Mouse (Mus musculus): ENCODE data around the gene Gm10065.
"Not testable (repeated sequence)": the region's sequence is repeated elsewhere in the genome, so short reads cannot be mapped to it uniquely, and the experiment has no call there.

The Gm10065 gene

DNA sequence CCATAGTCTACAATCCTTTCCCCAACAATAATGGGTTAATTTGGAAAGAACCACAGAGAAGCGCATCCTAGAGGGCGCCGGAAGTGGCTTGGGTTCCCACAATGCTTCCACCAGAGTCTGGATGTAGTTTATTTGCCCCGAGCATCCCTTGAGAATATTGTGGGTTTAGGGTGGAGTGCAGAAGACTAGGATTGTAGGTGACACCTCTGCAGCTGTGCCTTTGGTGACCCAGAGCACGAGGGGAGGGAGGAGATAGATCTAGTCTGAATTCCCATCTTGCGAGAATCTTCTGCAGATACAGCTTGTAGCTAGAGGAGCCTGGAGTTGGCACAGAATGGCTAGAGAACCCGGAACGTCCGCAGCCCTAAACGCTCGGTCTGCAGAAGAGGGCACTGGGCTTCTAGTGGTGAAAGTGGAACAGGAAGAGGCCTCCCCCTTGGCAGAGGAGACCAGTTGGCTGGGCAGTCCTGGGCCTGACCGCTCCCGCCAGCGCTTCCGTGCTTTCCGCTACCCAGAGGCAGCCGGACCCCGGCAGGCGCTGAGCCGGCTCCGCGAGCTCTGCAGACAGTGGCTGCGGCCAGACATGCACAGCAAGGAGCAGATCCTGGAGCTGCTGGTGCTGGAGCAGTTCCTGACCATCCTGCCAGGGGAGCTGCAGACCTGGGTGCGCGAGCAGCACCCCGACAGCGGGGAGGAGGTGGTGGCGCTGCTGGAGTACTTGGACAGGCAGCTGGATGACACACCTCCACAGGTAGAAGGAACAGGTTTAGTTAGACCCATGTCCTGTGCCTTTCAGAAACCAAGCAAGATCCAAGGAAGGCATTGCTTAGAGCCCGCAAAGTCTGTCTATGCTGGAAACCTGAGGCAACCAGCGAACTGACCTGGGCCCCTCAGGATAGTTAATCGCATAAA lies at the start of gene Gm10065, which contains the start of gene Zkscan4:
Gene Gm10065, minus strand, starts transcription at position 683 of the 912 bp plus-strand sequence.
Gene Zkscan4, plus strand, starts transcription at position 149 of the 912 bp plus-strand sequence.
- peak; percentile 99 for ATAC-seq (ENCODE audit: low TSS enrichment)

DNA sequence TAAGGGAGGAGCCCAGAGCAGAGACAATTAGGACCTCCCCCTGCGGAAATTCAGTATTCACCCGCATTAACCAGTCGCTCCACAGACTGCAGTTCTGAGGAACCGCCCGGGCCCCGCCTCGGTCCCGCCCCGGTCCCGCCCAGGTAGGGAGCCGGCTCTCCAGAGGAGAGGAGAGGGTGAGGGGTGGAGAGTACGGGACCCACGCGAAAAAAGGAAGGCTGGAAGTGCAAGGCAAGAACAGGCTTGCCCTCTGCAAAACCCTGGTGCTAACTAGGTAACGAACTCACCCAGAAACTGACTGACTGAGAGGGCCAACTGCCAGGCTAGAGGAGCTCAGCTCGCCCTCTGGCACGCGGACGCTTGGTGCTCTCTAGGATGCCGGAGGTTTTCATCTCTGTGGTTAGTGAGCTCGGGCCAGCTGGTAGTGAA lies 27.0 kb upstream of the Gm10065 start:
- peak; percentile 100 for ATAC-seq (ENCODE audit: low TSS enrichment)

- no peak for ATAC-seq (ENCODE audit: low TSS enrichment)
These were observed 23.1 kb upstream of the Gm10065 start for GRCm38 (mm10) chr13:21502296-21502695.

DNA sequence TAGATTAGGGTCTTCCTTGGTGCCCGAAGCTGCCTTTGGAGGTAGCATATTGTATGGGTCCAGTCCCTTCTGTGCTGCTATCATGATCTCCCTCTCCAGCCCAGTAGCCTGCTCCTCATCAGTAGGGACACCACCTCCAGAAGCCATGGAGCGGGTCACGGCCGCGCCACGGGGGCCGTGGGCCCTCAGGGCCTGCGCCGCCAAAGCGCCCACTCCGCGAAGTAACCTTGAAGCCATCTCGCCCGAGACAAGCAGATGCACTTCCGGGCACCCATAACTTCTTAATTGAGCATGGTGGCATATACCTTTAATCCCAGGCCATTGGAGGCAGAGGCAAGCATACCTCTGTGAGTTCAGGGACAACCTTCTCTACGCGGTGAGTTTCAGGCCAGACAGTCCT lies 21.9 kb upstream of the Gm10065 start, which contains the start of gene Gm11273:
Gene Gm11273, minus strand, starts transcription at position 237 of the 400 bp plus-strand sequence.
- ATAC-seq (ENCODE audit: low TSS enrichment) = not testable (repeated sequence)

GRCm38 (mm10) chr13:21495080-21495479 lies 15.8 kb upstream of the Gm10065 start, which contains the start of gene AK157302:
TSS of gene AK157302 (plus strand) at chr13:21495223.
- ATAC-seq (ENCODE audit: low TSS enrichment) = no peak

DNA sequence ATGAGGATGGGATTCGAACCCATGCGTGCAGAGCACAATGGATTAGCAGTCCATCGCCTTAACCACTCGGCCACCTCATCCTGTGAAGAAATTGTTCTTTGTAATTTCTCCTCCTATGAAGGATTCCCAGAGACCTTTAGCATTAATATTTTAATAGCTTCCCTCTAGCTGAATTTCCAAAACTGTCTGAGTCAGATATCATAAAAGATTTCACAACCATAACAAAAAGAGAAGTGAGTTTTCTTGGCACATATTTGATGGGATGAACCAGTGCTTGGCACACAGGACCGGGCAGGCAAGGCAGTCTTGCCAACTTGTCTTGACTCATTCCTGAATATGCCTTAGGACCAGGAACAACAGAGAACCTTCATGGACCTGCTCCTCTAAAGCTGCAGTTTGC lies 13.6 kb upstream of the Gm10065 start:
- no peak for ATAC-seq (ENCODE audit: low TSS enrichment)

DNA sequence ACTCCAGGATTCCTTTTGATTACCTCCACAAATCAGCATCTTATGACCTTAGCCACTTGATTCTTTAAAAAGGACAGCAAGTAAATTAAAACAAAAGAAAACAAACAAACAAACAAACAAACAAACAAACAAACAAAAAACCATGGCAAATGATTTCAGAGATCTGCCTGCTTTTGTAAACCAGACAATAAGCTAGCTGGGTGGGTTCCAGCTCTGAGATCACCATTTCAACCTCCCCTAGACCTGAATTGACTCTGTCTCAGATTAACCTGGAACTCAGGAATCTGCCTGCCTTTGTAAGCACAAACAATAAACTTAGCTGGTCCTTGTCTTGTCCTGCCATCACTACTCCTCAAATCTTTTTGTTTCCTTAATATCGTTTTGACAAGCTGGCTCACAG lies 7.6 kb upstream of the Gm10065 start:
- no peak for ATAC-seq (ENCODE audit: low TSS enrichment)

GRCm38 (mm10) chr13:21472427-21472826 lies 6.8 kb downstream of the Gm10065 start:
- ATAC-seq (ENCODE audit: low TSS enrichment) = no peak

GRCm38 (mm10) chr13:21469097-21469496 lies 10.1 kb downstream of the Gm10065 start:
- no peak for ATAC-seq (ENCODE audit: low TSS enrichment)

DNA sequence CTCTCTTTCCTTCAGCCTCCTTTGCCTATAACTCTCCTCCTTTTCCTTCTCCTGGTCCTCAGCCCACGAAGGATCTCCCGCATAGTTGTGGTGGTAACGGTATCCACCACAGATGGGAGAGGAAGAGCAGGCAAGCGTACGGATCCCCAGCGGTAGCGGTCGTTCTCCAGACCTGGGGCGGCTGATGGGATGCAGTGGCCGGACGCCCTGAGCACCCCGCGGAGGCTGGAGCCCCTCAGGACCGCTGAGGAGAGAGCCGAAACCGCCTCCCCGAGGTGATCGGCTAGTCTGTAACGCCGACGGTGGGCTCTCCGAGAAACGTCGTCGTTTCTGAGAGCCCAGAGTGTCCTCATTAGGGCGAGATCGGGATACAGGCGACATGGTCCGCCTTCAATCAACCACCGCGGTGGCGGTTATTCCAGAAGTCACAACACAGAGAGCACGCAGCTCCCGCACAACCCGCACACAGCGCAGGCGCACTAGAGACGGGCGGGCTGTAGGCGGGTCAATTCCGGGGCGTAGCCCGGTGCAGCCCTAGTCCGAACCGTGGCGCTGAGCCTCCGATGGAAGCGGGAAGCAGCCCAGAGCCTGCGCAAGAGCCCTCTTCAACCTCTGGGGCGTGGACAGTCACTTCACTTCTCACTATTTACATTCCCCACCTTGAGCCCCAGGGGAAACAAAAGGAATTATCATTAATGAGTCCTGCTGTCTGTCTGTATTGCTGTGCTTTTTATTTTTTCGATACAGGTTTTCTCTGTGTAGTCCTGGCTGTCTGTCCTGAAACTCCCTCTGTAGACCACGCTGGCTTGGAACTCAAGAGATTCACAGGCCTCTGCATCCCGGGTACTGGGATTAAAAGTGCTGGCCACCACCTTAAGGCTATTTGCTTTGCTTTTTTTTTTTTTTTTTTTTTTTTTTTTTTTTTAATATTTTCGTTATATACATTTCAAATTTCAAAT lies 10.9 kb downstream of the Gm10065 start, which contains the start of gene Nkapl:
Gene Nkapl, minus strand, starts transcription at position 449 of the 959 bp plus-strand sequence.
- peak; percentile 99 for ATAC-seq (ENCODE audit: low TSS enrichment)

DNA sequence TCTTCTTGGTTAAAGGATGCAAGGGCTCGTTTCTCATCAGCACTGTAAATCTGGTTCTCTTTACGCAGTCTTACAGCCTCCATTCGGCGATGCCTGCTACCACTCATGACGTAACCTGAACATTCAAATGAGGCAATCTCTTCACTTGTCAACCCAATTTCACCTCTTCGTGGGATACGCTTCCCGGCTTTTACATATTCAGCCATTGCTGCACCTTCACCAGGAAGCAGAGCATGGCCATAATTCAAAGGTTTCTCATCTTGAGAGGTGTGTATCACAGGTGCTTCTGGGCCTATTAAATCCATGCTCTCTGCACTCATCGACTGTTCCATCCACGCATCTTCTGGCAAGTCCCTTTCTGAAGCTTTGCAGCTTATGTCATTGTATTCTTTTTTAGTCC lies 11.9 kb downstream of the Gm10065 start:
- ATAC-seq (ENCODE audit: low TSS enrichment) = no peak

GRCm38 (mm10) chr13:21462516-21462915 lies 16.7 kb downstream of the Gm10065 start:
- ATAC-seq (ENCODE audit: low TSS enrichment) = not testable (repeated sequence)

DNA sequence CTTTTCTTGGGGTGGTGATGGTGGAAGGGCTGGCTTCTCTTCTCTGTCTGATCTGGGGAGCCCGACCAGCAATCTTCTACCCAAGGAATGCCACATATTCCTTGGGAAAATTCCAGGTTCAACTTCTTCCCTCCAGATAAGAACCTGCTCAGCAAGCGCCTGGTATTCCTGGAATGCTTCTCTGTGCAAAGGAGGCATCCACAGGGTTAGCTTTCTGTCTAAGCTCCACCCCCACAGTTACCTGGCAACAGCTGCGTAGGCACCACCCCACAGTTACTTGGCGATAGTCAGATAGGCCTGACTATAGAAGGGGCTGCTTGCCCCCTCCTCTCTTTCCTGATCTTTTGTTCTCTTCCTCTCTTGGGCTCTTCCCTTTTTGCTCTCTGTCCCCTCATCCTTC lies 22.9 kb downstream of the Gm10065 start:
- ATAC-seq (ENCODE audit: low TSS enrichment) = no peak

GRCm38 (mm10) chr13:21454133-21454532 lies 25.1 kb downstream of the Gm10065 start:
- no peak for ATAC-seq (ENCODE audit: low TSS enrichment)

GRCm38 (mm10) chr13:21453449-21453848 lies 25.8 kb downstream of the Gm10065 start, which contains the start of gene Zscan26:
TSS of gene Zscan26 (minus strand) at chr13:21453730.
- ATAC-seq (ENCODE audit: low TSS enrichment) = peak; percentile 99

DNA sequence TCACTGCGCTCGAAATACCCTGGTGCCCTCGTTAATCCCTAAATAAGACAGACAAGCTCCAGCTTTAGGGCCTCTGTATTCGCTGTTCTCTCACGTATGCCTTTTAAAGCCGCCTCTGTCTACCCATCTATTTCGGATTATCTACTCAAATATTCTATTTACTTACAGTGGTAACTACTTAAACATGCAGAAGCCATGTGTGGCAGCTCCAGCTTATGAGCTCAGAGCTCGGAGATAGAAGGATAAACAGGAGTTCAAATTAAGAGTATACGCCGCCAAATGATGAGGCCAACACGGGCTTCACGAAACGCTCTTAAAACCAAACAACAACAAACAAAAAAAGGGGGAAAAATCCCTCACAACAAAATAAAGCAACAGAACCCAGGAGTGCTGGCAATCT lies 26.2 kb downstream of the Gm10065 start:
- ATAC-seq (ENCODE audit: low TSS enrichment) = peak; percentile 51

DNA sequence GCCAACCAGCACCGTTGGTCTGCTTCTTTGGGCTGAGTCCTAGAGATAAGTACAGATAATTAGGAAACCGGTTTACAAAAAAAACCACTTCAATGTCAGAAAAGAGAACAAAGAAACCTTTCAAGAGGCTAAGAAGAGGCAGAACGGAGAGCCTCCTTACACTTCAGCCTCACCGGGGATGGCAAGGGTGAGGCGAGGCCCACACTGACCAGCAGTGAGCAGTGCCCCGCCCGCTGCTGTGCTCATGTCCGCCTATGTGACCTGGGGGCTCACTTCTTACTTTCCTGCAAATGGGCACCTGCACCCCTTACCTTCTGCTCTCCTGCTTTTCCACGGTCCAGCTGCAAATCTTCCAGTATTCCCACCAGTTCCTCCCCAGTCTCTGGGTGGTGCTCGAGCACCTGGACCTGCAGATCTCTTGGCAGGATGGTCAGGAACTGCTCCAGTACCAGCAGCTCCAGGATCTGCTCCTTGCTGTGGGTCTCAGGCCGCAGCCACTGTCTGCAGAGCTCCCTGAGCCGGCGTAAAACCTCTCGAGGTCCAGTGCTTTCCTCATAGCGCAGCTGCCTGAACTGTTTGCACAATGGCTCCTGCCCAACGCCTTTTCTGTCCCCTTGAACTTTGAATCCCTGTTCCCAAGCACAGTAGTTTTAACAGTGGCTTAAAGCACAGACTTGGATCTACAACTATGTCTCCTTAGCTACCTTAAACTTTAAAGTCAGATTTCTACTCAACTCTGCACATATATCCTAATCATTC lies 31.2 kb downstream of the Gm10065 start:
- no peak for ATAC-seq (ENCODE audit: low TSS enrichment)

DNA sequence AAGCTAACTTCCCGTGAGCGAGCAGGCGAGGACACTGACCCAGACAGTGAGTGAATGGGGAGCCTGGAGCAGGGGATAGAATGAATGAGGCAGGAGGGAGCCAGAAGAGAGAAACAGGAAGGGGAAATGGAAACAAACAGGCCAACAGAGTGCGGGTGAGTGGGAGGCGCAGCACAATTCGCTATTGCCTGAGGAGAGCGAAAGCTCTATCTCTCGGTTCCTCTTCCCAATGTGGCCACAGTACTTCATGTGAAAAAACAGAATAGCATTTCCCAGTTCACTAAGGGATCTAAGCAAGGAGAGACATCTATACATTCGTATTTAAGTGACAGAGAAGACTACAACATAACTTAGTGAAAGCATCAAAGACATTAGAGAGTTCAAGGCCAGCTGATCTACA lies 32.4 kb downstream of the Gm10065 start:
- no peak for ATAC-seq (ENCODE audit: low TSS enrichment)

GRCm38 (mm10) chr13:21441207-21441572 lies 38.1 kb downstream of the Gm10065 start:
- peak; percentile 42 for ATAC-seq (ENCODE audit: low TSS enrichment)

GRCm38 (mm10) chr13:21440503-21441206 lies 38.6 kb downstream of the Gm10065 start, which contains the start of gene Pgbd1:
TSS of gene Pgbd1 (minus strand) at chr13:21441058.
- ATAC-seq (ENCODE audit: low TSS enrichment) = peak; percentile 96
